Mouse (Mus musculus) hindbrain, embryonic 15.5 days (tissue): ENCODE results near the gene Iffo1. TPM values are rescaled to one million over a fixed set of nuclear protein-coding genes. Genes with fewer than 3 reads are reported as not detected.
A peak's percentile ranks its signal among the peaks of the same experiment; 100 is the strongest.

Experiments used
- ATAC-seq: fragments of 200-750 bp; cut with Nextera tagmentation; 2 replicates; pipeline ENCODE4 v1.8.0; 2017; ENCODE audit warnings: low read depth, moderate number of reproducible peaks, moderate TSS enrichment; ENCODE audit not compliant: low FRiP score
- H3K27ac ChIP-seq: fragments of 300-500 bp; sonication (generic); replicated peaks from 2 replicates; pipeline ENCODE4 v1.5.1; 2015; ENCODE audit warnings: mild to moderate bottlenecking, inconsistent platforms
- H3K27me3 ChIP-seq: fragments of 300-500 bp; sonication (generic); 2 replicates; pipeline ENCODE4 v1.6.1; 2015; ENCODE audit warnings: control low read depth, inconsistent platforms
- H3K36me3 ChIP-seq: fragments of 300-500 bp; sonication (generic); 2 replicates; pipeline ENCODE4 v1.6.1; 2015; ENCODE audit warnings: control low read depth, inconsistent platforms
- H3K4me1 ChIP-seq: fragments of 300-500 bp; sonication (generic); replicated peaks from 2 replicates; pipeline ENCODE4 v1.6.1; 2015; ENCODE audit warnings: control low read depth, inconsistent platforms
- H3K4me2 ChIP-seq: fragments of 300-500 bp; sonication (generic); 2 replicates; pipeline ENCODE4 v1.6.1; 2015; ENCODE audit warnings: moderate library complexity, mild to moderate bottlenecking, inconsistent platforms
- H3K4me3 ChIP-seq: fragments of 300-500 bp; sonication (generic); 2 replicates; pipeline ENCODE4 v1.5.1; 2015; ENCODE audit warnings: mild to moderate bottlenecking, inconsistent platforms
- H3K9ac ChIP-seq: fragments of 300-500 bp; sonication (generic); 2 replicates; pipeline ENCODE4 v1.6.1; 2015; ENCODE audit warnings: inconsistent platforms
- H3K9me3 ChIP-seq: fragments of 300-500 bp; sonication (generic); 2 replicates; pipeline ENCODE4 v1.6.1; 2016; ENCODE audit warnings: control low read depth, inconsistent platforms
- WGBS: fragments of 180-500 bp; shearing (Covaris S2); methylation state at CpG from one replicate; pipeline ENCODE4 v1.1.7; 2015; 5-methylcytosine and 5-hydroxymethylcytosine counted together
- polyA plus RNA-seq: library from polyadenylated mRNA; unstranded; fragments of >200 nt; fragmentation: Nextera tagmentation; extraction: Ambion mirVana; gene quantifications from 2 replicates; pipeline ENCODE4 v1.2.1, GENCODE M21; 2015

Iffo1 gene
- polyA plus RNA-seq, 1 experiment from 2014 or later = 22.1 TPM

GRCm38 (mm10) chr6:125110927-125111326 is 34.1 kb upstream of the Iffo1 start:
- ATAC-seq = peak; percentile 69; the same call in 1 of the 2 replicates
- 84% methylated on average over 7 of the region's 7 CpGs for WGBS

GRCm38 (mm10) chr6:125112553-125112952 is 32.5 kb upstream of the Iffo1 start:
- no peaks in the 10 kb centered on the region for H3K9me3 ChIP-seq
- H3K4me1 ChIP-seq = no peaks in the 10 kb centered on the region
- no peak for ATAC-seq
- peaks cover 97% of the 10 kb centered on the region for H3K36me3 ChIP-seq
- H3K4me3 ChIP-seq = no peak overlapping the region
- H3K27ac ChIP-seq = no peak overlapping the region
- no peaks in the 10 kb centered on the region for H3K27me3 ChIP-seq
- WGBS = 94% methylated on average over 11 of the region's 11 CpGs
- H3K9ac ChIP-seq = no peak overlapping the region
- H3K4me2 ChIP-seq = no peak overlapping the region

More at GRCm38 (mm10) chr6:125110927-125111326, 34.1 kb upstream of the Iffo1 start:
- no peak overlapping the region for H3K27ac ChIP-seq
- H3K9ac ChIP-seq = no peak overlapping the region
- H3K4me1 ChIP-seq = no peaks in the 10 kb centered on the region
- H3K36me3 ChIP-seq = peaks cover 96% of the 10 kb centered on the region
- no peak overlapping the region for H3K4me2 ChIP-seq
- no peaks in the 10 kb centered on the region for H3K9me3 ChIP-seq
- H3K4me3 ChIP-seq = no peak overlapping the region
- H3K27me3 ChIP-seq = no peaks in the 10 kb centered on the region

GRCm38 (mm10) chr6:125119387-125119786 is 25.7 kb upstream of the Iffo1 start:
- H3K9ac ChIP-seq = no peak overlapping the region
- H3K9me3 ChIP-seq = no peaks in the 10 kb centered on the region
- 93% methylated on average over 8 of the region's 8 CpGs for WGBS
- no peak overlapping the region for H3K4me2 ChIP-seq
- no peak for ATAC-seq
- no peak overlapping the region for H3K27ac ChIP-seq
- H3K4me1 ChIP-seq = no peaks in the 10 kb centered on the region
- no peak overlapping the region for H3K4me3 ChIP-seq
- H3K27me3 ChIP-seq = no peaks in the 10 kb centered on the region
- peaks cover 97% of the 10 kb centered on the region for H3K36me3 ChIP-seq

- Histone ChIP-seq H3K27ac (no peak overlapping the region), H3K9me3 (no peaks in the 10 kb centered on the region), H3K4me3 (no peak overlapping the region), H3K36me3 (peaks cover 70% of the 10 kb centered on the region), H3K9ac (no peak overlapping the region), H3K27me3 (no peaks in the 10 kb centered on the region), H3K4me1 (peaks cover 20% of the 10 kb centered on the region), H3K4me2 (no peak overlapping the region)
- ATAC-seq = no peak
- 94% methylated on average over 12 of the region's 12 CpGs for WGBS
Observed at GRCm38 (mm10) chr6:125128724-125129123, 16.3 kb upstream of the Iffo1 start.

GRCm38 (mm10) chr6:125129710-125130402 is 15.2 kb upstream of the Iffo1 start:
- H3K27ac ChIP-seq = no peak overlapping the region
- ATAC-seq = no peak
- H3K9me3 ChIP-seq = no peaks in the 10 kb centered on the region
- H3K4me2 ChIP-seq = no peak overlapping the region
- 84% methylated on average over 20 of the region's 20 CpGs for WGBS
- H3K4me3 ChIP-seq = no peak overlapping the region
- H3K27me3 ChIP-seq = no peaks in the 10 kb centered on the region
- H3K9ac ChIP-seq = no peak overlapping the region
- peaks cover 20% of the 10 kb centered on the region for H3K4me1 ChIP-seq
- peaks cover 70% of the 10 kb centered on the region for H3K36me3 ChIP-seq

GRCm38 (mm10) chr6:125131302-125132156 is 13.5 kb upstream of the Iffo1 start, which contains the start of gene Nop2:
Gene Nop2 (plus strand): TSS chr6:125131909.
- H3K9me3 ChIP-seq = no peaks in the 10 kb centered on the region
- WGBS = under 1% methylated on average over 66 of the region's 66 CpGs
- H3K36me3 ChIP-seq = peaks cover 68% of the 10 kb centered on the region
- H3K9ac ChIP-seq = peak within 1 kb of the TSS; percentile 68
- ATAC-seq = peak; percentile 96
- H3K4me2 ChIP-seq = peak within 1 kb of the TSS; percentile 88
- peak within 1 kb of the TSS; percentile 92 for H3K27ac ChIP-seq
- H3K27me3 ChIP-seq = no peaks in the 10 kb centered on the region
- peak within 1 kb of the TSS; percentile 66 for H3K4me3 ChIP-seq
- peaks cover 20% of the 10 kb centered on the region for H3K4me1 ChIP-seq

GRCm38 (mm10) chr6:125132470-125132869 is 12.6 kb upstream of the Iffo1 start:
- peaks cover 20% of the 10 kb centered on the region for H3K4me1 ChIP-seq
- H3K9ac ChIP-seq = peak overlapping the region; percentile 68
- peak overlapping the region; percentile 66 for H3K4me3 ChIP-seq
- ATAC-seq = no peak
- H3K27ac ChIP-seq = no peak overlapping the region
- H3K9me3 ChIP-seq = no peaks in the 10 kb centered on the region
- no peaks in the 10 kb centered on the region for H3K27me3 ChIP-seq
- peak overlapping the region; percentile 88 for H3K4me2 ChIP-seq
- H3K36me3 ChIP-seq = peaks cover 66% of the 10 kb centered on the region
- 12% methylated on average over 11 of the region's 11 CpGs for WGBS

- 88% methylated on average over 19 of the region's 19 CpGs for WGBS
- Histone ChIP-seq H3K4me2 (no peak overlapping the region), H3K27ac (no peak overlapping the region), H3K4me1 (peaks cover 15% of the 10 kb centered on the region), H3K4me3 (no peak overlapping the region), H3K36me3 (peaks cover 82% of the 10 kb centered on the region), H3K9ac (no peak overlapping the region), H3K27me3 (no peaks in the 10 kb centered on the region), H3K9me3 (no peaks in the 10 kb centered on the region)
- no peak for ATAC-seq
Observed at GRCm38 (mm10) chr6:125137002-125137671, 7.9 kb upstream of the Iffo1 start.

GRCm38 (mm10) chr6:125139747-125140146 is 5.3 kb upstream of the Iffo1 start:
- no peak for ATAC-seq
- Histone ChIP-seq H3K9me3 (no peaks in the 10 kb centered on the region), H3K4me1 (peaks cover 6% of the 10 kb centered on the region), H3K27me3 (no peaks in the 10 kb centered on the region), H3K4me3 (no peak overlapping the region), H3K27ac (no peak overlapping the region), H3K4me2 (no peak overlapping the region), H3K36me3 (peaks cover 78% of the 10 kb centered on the region), H3K9ac (no peak overlapping the region)
- WGBS = 94% methylated on average over 7 of the region's 7 CpGs

- Histone ChIP-seq H3K9me3 (no peaks in the 10 kb centered on the region), H3K9ac (no peak overlapping the region), H3K4me1 (peaks cover 27% of the 10 kb centered on the region), H3K27ac (no peak overlapping the region), H3K4me3 (no peak overlapping the region), H3K4me2 (no peak overlapping the region), H3K27me3 (no peaks in the 10 kb centered on the region), H3K36me3 (peaks cover 54% of the 10 kb centered on the region)
- 93% methylated on average over 8 of the region's 8 CpGs for WGBS
- no peak for ATAC-seq
Observed at GRCm38 (mm10) chr6:125142436-125142835, 2.6 kb upstream of the Iffo1 start.

GRCm38 (mm10) chr6:125143128-125143527 is 1.9 kb upstream of the Iffo1 start:
- Histone ChIP-seq H3K4me3 (no peak overlapping the region), H3K27ac (no peak overlapping the region), H3K27me3 (no peaks in the 10 kb centered on the region), H3K9me3 (no peaks in the 10 kb centered on the region), H3K4me1 (peaks cover 34% of the 10 kb centered on the region), H3K36me3 (peaks cover 51% of the 10 kb centered on the region), H3K9ac (no peak overlapping the region), H3K4me2 (no peak overlapping the region)
- WGBS = 77% methylated on average over 3 of the region's 3 CpGs
- ATAC-seq = no peak

GRCm38 (mm10) chr6:125143904-125144303 is 1.1 kb upstream of the Iffo1 start:
- Histone ChIP-seq H3K9ac (no peak overlapping the region), H3K4me3 (no peak overlapping the region), H3K27ac (no peak overlapping the region), H3K27me3 (no peaks in the 10 kb centered on the region), H3K9me3 (no peaks in the 10 kb centered on the region), H3K4me1 (peaks cover 42% of the 10 kb centered on the region), H3K4me2 (no peak overlapping the region), H3K36me3 (peaks cover 46% of the 10 kb centered on the region)
- 86% methylated on average over 9 of the region's 9 CpGs for WGBS
- no peak for ATAC-seq
